Mouse (Mus musculus): Measurements from ENCODE around the gene Aatk. TPM values are rescaled to one million over a fixed set of nuclear protein-coding genes. Genes with fewer than 3 reads are reported as not detected.
A peak's percentile ranks its signal among the peaks of the same experiment; 100 is the strongest.

Aatk gene
- total RNA-seq, 1 experiment, result 1.2 TPM

DNA sequence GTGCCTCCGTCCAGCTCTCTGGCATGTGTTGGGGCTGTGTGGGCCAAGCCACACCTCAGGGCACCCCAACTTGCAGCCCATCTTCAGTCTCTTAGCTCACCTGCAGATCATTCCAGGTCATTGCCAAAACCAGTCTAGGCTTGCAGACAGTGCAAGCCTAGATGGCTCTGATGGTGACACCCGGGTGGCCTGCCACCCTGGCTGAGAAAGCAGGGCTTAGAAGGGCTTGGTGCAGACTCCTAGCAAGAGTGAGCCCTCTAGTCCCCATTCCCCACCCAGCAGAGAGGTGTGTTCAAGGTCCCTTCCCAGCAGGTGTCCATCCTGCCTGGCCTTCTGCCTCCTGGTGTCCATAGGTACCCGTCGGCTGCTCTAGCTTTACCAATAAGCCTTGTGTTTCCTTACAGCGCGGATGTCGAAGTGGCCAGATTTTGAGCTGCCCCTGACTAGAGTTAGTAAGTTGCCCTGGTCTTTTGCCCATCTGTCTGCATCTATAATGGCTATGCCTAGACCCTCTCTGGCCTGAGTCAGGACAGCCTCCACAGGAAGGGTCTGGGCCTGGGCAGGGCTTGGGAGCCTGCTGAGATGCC lies 44.2 kb downstream of the Aatk start:
- DNase-seq (ENCODE audit: low read depth, low spot score), result no peak
- Histone ChIP-seq H3K36me3 (ENCODE audit: control insufficient read depth, insufficient read depth, low read length, poor library complexity, severe bottlenecking) (no peaks in the 10 kb centered on the region), H3K4me1 (ENCODE audit: control insufficient read depth in 2 of 2, insufficient read depth in 2 of 2, low read length in 2 of 2, poor library complexity in 1 of 2) (peaks cover 0 to 3% of the 10 kb centered on the region in 2 experiments; a peak in 1 of 4 replicates), H3K9ac (ENCODE audit: insufficient read depth, low read depth, low read length, poor library complexity, severe bottlenecking) (no peak overlapping the region), H3K4me3 (ENCODE audit: insufficient read depth in 1 of 2, low read depth in 1 of 2, low read length in 2 of 2, poor library complexity in 1 of 2, severe bottlenecking in 1 of 2) (no peak overlapping the region), H3K9me3 (ENCODE audit: control insufficient read depth, insufficient read depth, low read depth, low read length) (no peaks in the 10 kb centered on the region), H3K27ac (ENCODE audit: insufficient read depth, low read depth, low read length, poor library complexity, severe bottlenecking) (no peak overlapping the region)
- in situ Hi-C loops (cut with MboI; ENCODE audit: low sequenced_read_pairs in 2 of 2, unreplicated experiment in 2 of 2), result no loop called here
- TF ChIP-seq ZNF384 (IDR thresholded peaks at IDR 0.05; ENCODE audit: low read depth, low read length), result no peak
- no peak for TF ChIP-seq HCFC1 (IDR thresholded peaks at IDR 0.05; ENCODE audit: borderline replicate concordance, insufficient read depth, low read length)
- TF ChIP-seq CHD2 (IDR thresholded peaks at IDR 0.05; ENCODE audit: low read depth, low read length), result no peak
- TF ChIP-seq ZC3H11A (IDR thresholded peaks at IDR 0.05; ENCODE audit: borderline replicate concordance, low read depth, low read length), result no peak
- no peak for TF ChIP-seq MAFK (IDR thresholded peaks at IDR 0.05; ENCODE audit: insufficient read depth, low read depth, low read length)

GRCm38 (mm10) chr11:120002041-120002440 lies 44.9 kb downstream of the Aatk start:
- in situ Hi-C loops (cut with MboI; ENCODE audit: low sequenced_read_pairs in 2 of 2, unreplicated experiment in 2 of 2), result no loop called here
- Histone ChIP-seq H3K27ac (ENCODE audit: insufficient read depth, low read depth, low read length, poor library complexity, severe bottlenecking) (no peak overlapping the region), H3K9me3 (ENCODE audit: control insufficient read depth, insufficient read depth, low read depth, low read length) (no peaks in the 10 kb centered on the region)

DNA sequence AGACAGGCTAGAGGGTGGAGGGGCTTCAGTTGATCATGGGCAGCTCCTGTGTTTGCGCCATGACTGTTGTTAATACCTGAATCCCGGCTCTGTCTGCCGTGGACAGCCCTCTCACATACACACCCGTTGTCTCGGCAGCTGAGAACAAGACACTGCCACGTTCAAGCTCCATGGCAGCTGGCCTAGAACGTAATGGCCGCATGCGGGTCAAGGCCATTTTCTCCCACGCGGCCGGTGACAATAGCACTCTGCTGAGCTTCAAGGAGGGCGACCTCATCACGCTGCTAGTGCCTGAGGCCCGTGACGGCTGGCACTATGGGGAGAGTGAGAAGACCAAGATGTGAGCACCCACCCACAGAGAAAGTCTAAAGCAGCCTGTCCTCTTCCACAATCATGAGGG lies 49.6 kb downstream of the Aatk start:
- peaks cover 0 to 3% of the 10 kb centered on the region in 2 experiments; a peak in 1 of 4 replicates for H3K4me1 ChIP-seq (ENCODE audit: control insufficient read depth in 2 of 2, insufficient read depth in 2 of 2, low read length in 2 of 2, poor library complexity in 1 of 2)
- H3K4me3 ChIP-seq (ENCODE audit: insufficient read depth in 1 of 2, low read depth in 1 of 2, low read length in 2 of 2, poor library complexity in 1 of 2, severe bottlenecking in 1 of 2), result no peak overlapping the region
- no peak overlapping the region for H3K27ac ChIP-seq (ENCODE audit: insufficient read depth, low read depth, low read length, poor library complexity, severe bottlenecking)
- TF ChIP-seq MAFK (IDR thresholded peaks at IDR 0.05; ENCODE audit: insufficient read depth, low read depth, low read length) (no peak), CHD2 (IDR thresholded peaks at IDR 0.05; ENCODE audit: low read depth, low read length) (no peak), HCFC1 (IDR thresholded peaks at IDR 0.05; ENCODE audit: borderline replicate concordance, insufficient read depth, low read length) (no peak), ZNF384 (IDR thresholded peaks at IDR 0.05; ENCODE audit: low read depth, low read length) (no peak), ZC3H11A (IDR thresholded peaks at IDR 0.05; ENCODE audit: borderline replicate concordance, low read depth, low read length) (no peak)
- in situ Hi-C loops (cut with MboI; ENCODE audit: low sequenced_read_pairs in 2 of 2, unreplicated experiment in 2 of 2), result no loop called here
- no peak for DNase-seq (ENCODE audit: low read depth, low spot score)
- no peak overlapping the region for H3K9ac ChIP-seq (ENCODE audit: insufficient read depth, low read depth, low read length, poor library complexity, severe bottlenecking)
- H3K36me3 ChIP-seq (ENCODE audit: control insufficient read depth, insufficient read depth, low read length, poor library complexity, severe bottlenecking), result peaks cover 9% of the 10 kb centered on the region; the same call in 1 of the 2 replicates
- H3K9me3 ChIP-seq (ENCODE audit: control insufficient read depth, insufficient read depth, low read depth, low read length), result no peaks in the 10 kb centered on the region

More at GRCm38 (mm10) chr11:120002041-120002440, 44.9 kb downstream of the Aatk start:
- TF ChIP-seq MAFK (IDR thresholded peaks at IDR 0.05; ENCODE audit: insufficient read depth, low read depth, low read length) (no peak), HCFC1 (IDR thresholded peaks at IDR 0.05; ENCODE audit: borderline replicate concordance, insufficient read depth, low read length) (no peak)
- Histone ChIP-seq H3K4me1 (ENCODE audit: control insufficient read depth in 2 of 2, insufficient read depth in 2 of 2, low read length in 2 of 2, poor library complexity in 1 of 2) (peaks cover 0 to 3% of the 10 kb centered on the region in 2 experiments; a peak in 1 of 4 replicates), H3K9ac (ENCODE audit: insufficient read depth, low read depth, low read length, poor library complexity, severe bottlenecking) (no peak overlapping the region), H3K4me3 (ENCODE audit: insufficient read depth in 1 of 2, low read depth in 1 of 2, low read length in 2 of 2, poor library complexity in 1 of 2, severe bottlenecking in 1 of 2) (no peak overlapping the region), H3K36me3 (ENCODE audit: control insufficient read depth, insufficient read depth, low read length, poor library complexity, severe bottlenecking) (peaks cover 4% of the 10 kb centered on the region; the same call in 1 of the 2 replicates)
- no peak for DNase-seq (ENCODE audit: low read depth, low spot score)

DNA sequence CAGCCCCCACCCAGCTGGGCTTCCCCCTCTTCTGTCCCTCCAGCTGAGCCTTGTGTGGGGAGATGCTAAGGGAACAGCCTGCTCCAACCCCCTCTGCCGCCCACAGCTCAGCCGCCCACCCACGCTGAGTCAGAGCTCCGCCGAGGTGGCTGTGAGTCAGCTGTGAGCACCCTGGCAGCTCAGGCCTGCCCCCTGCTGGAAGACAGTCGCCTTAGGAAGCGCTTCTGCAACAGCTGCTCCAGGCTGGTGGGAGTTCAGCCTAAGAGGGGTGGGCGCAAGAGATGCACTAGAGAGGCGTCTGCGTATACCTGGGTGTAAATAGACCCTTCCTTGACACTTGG lies 55.7 kb downstream of the Aatk start:
- no peak overlapping the region for H3K4me3 ChIP-seq (ENCODE audit: insufficient read depth in 1 of 2, low read depth in 1 of 2, low read length in 2 of 2, poor library complexity in 1 of 2, severe bottlenecking in 1 of 2)
- in situ Hi-C loops (cut with MboI; ENCODE audit: low sequenced_read_pairs in 2 of 2, unreplicated experiment in 2 of 2), result no loop called here

More for the DNA sequence above, 55.7 kb downstream of the Aatk start:
- Histone ChIP-seq H3K9ac (ENCODE audit: insufficient read depth, low read depth, low read length, poor library complexity, severe bottlenecking) (no peak overlapping the region), H3K9me3 (ENCODE audit: control insufficient read depth, insufficient read depth, low read depth, low read length) (no peaks in the 10 kb centered on the region), H3K27ac (ENCODE audit: insufficient read depth, low read depth, low read length, poor library complexity, severe bottlenecking) (no peak overlapping the region), H3K36me3 (ENCODE audit: control insufficient read depth, insufficient read depth, low read length, poor library complexity, severe bottlenecking) (peaks cover 3% of the 10 kb centered on the region; the same call in 1 of the 2 replicates), H3K4me1 (ENCODE audit: control insufficient read depth in 2 of 2, insufficient read depth in 2 of 2, low read length in 2 of 2, poor library complexity in 1 of 2) (peaks cover 3% of the 10 kb centered on the region in 2 experiments; a peak in 1 of 4 replicates)
- no peak for TF ChIP-seq CHD2 (IDR thresholded peaks at IDR 0.05; ENCODE audit: low read depth, low read length)
- TF ChIP-seq HCFC1 (IDR thresholded peaks at IDR 0.05; ENCODE audit: borderline replicate concordance, insufficient read depth, low read length), result no peak
- TF ChIP-seq MAFK (IDR thresholded peaks at IDR 0.05; ENCODE audit: insufficient read depth, low read depth, low read length), result peak; percentile 90
- TF ChIP-seq ZC3H11A (IDR thresholded peaks at IDR 0.05; ENCODE audit: borderline replicate concordance, low read depth, low read length), result peak; percentile 49; the same call in 1 of the 2 replicates
- TF ChIP-seq ZNF384 (IDR thresholded peaks at IDR 0.05; ENCODE audit: low read depth, low read length), result no peak
- peak; percentile 79 for DNase-seq (ENCODE audit: low read depth, low spot score)

Measured in ES-E14 (cell line).